In the genomic region with DNA sequence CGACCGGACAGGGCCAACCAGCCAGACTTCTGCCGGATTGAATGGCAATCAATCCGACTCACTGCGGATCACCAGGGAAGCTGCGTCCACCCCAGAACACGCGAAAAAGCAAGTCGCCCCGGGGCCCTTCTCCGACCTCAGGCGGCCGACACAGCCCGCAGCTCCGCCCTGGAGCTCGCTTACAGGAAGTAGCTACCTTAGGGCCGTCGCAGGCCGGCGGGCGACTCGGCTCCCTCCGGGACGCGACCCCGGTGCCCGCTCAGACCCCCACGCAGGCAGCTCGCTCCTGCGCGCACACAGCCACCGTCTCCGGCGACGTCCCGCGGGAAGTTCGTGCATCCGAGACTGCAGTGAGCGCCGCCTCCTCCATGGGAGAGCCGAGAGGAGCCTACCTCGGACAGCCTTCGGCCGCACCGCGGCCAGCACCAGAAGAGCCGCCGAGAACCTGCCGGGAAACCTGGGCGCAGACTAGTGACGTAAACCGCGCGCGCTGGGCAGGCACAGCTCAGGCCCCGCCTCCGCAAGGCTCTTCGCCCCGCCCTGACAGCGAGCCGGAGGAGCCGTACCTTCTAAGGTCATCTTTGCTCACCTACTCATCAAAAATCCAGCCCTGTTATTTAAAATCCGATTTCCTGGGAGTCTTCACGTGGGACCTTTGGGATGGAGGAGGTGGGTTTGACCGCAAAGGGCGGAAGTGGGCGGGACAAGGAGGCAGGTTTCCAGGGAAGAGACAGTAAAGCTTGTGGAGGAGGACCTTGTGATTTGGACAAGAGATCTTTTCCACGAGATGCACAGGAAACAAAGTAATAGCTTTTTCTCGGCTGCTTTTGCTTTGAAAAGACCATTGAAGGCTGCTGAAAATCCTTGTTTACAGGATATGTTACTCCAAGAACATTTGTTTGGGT, we compare ENCODE assay signal across 7 mouse cellular contexts. TPM values are rescaled to one million over a fixed set of nuclear protein-coding genes. Genes with fewer than 3 reads are reported as not detected.
DNase-seq lines count a peak whose midpoint lies in the region; ATAC-seq lines count a peak whose summit lies in the region.

A gene (minus strand): TSS at position 473 of the 905 bp plus-strand sequence.

- DNase-seq in adrenal gland, adult 8-10 months: peak; percentile 88
- peak; percentile 95 for DNase-seq in embryo, embryonic 9.5 days (ENCODE audit: extremely low spot score)
- DNase-seq in gastrocnemius, postnatal 4 days (ENCODE audit: low spot score in 2 of 2): peak; percentile 85 to 95
- peak; percentile 95 for DNase-seq in left cerebral cortex, postnatal 36 days (ENCODE audit: low spot score in 2 of 2)
- peak; percentile 98 for DNase-seq in midbrain, embryonic 11.5 days (ENCODE audit: low spot score, missing footprints)
- DNase-seq in skeletal muscle tissue, adult 2 months (ENCODE audit: low read depth, low spot score): peak; percentile 80

- peak within 1 kb of the TSS; percentile 98 for H3K27ac ChIP-seq in intestine, embryonic 16.5 days (ENCODE audit: low read length)
- H3K27ac ChIP-seq in midbrain, embryonic 11.5 days (ENCODE audit: low read depth, low read length): peak within 1 kb of the TSS; percentile 68

- under 1% methylated on average over 70 of the region's 70 CpGs for WGBS in intestine, embryonic 16.5 days
- under 1% methylated on average over 64 of the region's 70 CpGs for WGBS in midbrain, embryonic 11.5 days

- peak; percentile 98 for ATAC-seq in intestine, embryonic 16.5 days
- ATAC-seq in midbrain, embryonic 11.5 days (ENCODE audit: low FRiP score): peak; percentile 97

- intact Hi-C loops in left cerebral cortex, postnatal 36 days (cut with DNase I): no loop called here

- no peaks in the 10 kb centered on the region for H3K9me3 ChIP-seq in intestine, embryonic 16.5 days (ENCODE audit: control insufficient read depth, low read length)
- no peaks in the 10 kb centered on the region for H3K9me3 ChIP-seq in midbrain, embryonic 11.5 days (ENCODE audit: control insufficient read depth, low read length)

- H3K4me3 ChIP-seq in intestine, embryonic 16.5 days (ENCODE audit: low read length): peak within 1 kb of the TSS; percentile 96
- H3K4me3 ChIP-seq in midbrain, embryonic 11.5 days (ENCODE audit: low read depth, low read length): peak within 1 kb of the TSS; percentile 85

- H3K36me3 ChIP-seq in intestine, embryonic 16.5 days (ENCODE audit: control insufficient read depth, insufficient read depth, low read length): no peaks in the 10 kb centered on the region
- no peaks in the 10 kb centered on the region for H3K36me3 ChIP-seq in midbrain, embryonic 11.5 days (ENCODE audit: control insufficient read depth, insufficient read depth, low read length)

- peak within 1 kb of the TSS; percentile 97 for H3K9ac ChIP-seq in intestine, embryonic 16.5 days (ENCODE audit: low read depth, low read length)
- H3K9ac ChIP-seq in midbrain, embryonic 11.5 days (ENCODE audit: low read length): peak within 1 kb of the TSS; percentile 81

- peaks cover 6% of the 10 kb centered on the region; the same call in 1 of the 2 replicates for H3K4me1 ChIP-seq in intestine, embryonic 16.5 days (ENCODE audit: control insufficient read depth, insufficient read depth, low read length)
- peaks cover 4% of the 10 kb centered on the region; the same call in 1 of the 2 replicates for H3K4me1 ChIP-seq in midbrain, embryonic 11.5 days (ENCODE audit: control insufficient read depth, insufficient read depth, low read length)

- H3K4me2 ChIP-seq in intestine, embryonic 16.5 days (ENCODE audit: low read depth, low read length): peak within 1 kb of the TSS; percentile 60
- H3K4me2 ChIP-seq in midbrain, embryonic 11.5 days: peak within 1 kb of the TSS; percentile 66

- no peaks in the 10 kb centered on the region for H3K27me3 ChIP-seq in intestine, embryonic 16.5 days (replicated peaks; ENCODE audit: control insufficient read depth, insufficient read depth, low read length)
- H3K27me3 ChIP-seq in midbrain, embryonic 11.5 days (ENCODE audit: control insufficient read depth, insufficient read depth, low read length): no peaks in the 10 kb centered on the region

RNA-seq across cellular contexts. Expression of the gene that starts here (rescaled TPM):
- total RNA-seq in adrenal gland, adult 8-10 months (2022): 10 to 100 TPM; 49.1 to 66.3 (median 54.7) TPM
- total RNA-seq in gastrocnemius, postnatal 4 days (2021): 10 to 100 TPM; 31.5 to 32.4 TPM
- 55.9 and 71.0 TPM in 2 replicates for polyA plus RNA-seq in intestine, embryonic 16.5 days (2015; fragmentation: Nextera tagmentation; extraction: Ambion mirVana)
- 10 to 100 TPM; 51.0 to 59.2 TPM for total RNA-seq in left cerebral cortex, postnatal 36 days (2021)
- 44.8 and 48.0 TPM in 2 replicates for polyA plus RNA-seq in midbrain, embryonic 11.5 days (2014; fragmentation: Nextera tagmentation; extraction: Ambion mirVana)

Comparison
In these comparisons a context has a peak if more than half of its experiments do, and no peak if none do; other contexts are left out.
1. Peak in every context shown above with its lines: DNase-seq, ATAC-seq, H3K4me3 ChIP-seq and H3K27ac ChIP-seq.